Mouse (Mus musculus): ENCODE measurements around the gene Runx2.

Gene Runx2

GRCm38 (mm10) chr17:44814508-44815175 lies at the start of gene Runx2:
Runx2 (minus strand) TSS chr17:44814797.
- DNase-seq, result no peak

- DNase-seq, result no peak
Measured at GRCm38 (mm10) chr17:44863165-44863564, 48.6 kb upstream of the Runx2 start.

GRCm38 (mm10) chr17:44842184-44842583 lies 27.6 kb upstream of the Runx2 start:
- DNase-seq, result no peak

GRCm38 (mm10) chr17:44831201-44831600 lies 16.6 kb upstream of the Runx2 start:
- DNase-seq, result no peak

DNA sequence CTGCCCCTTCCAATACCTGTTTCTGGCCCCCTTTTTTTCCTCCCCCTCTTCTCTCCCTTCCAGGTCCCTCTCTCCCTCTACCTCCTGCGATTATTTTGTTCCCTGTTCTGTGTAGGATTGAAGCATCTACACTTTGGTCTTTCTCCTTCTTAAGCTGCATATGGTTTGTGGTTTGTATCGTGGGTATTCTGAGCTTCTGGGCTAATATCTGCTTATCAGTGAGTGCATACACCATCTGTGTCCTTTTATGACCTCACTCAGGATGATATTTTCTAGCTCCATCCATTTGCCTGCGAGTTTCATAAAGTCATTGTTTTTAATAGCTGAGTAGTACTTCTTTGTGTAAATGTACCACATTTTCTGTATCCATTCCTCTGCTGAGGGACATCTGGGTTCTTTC lies 15.0 kb upstream of the Runx2 start:
- DNase-seq, result no peak

- DNase-seq, result no peak
Measured at GRCm38 (mm10) chr17:44827964-44828363, 13.4 kb upstream of the Runx2 start.

DNA sequence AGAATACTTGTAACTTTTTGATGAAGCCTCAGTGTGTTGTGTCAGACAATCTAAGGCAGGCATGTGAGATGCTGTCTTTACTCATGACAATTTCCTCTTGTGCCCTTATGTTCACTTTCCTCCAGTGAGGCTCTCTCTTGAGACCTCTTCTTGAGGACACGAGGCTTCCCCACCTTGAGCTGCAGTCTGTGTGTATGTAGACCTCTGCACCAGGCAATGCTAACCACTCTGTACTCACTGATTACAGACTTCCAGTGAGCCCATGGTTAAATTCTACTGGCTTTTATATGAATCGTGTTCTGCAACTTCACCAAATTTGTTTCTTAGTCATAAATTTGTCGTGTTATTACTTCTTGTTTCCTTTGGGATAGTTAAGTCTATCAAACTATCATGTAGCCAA lies 12.5 kb upstream of the Runx2 start:
- no peak for DNase-seq

- DNase-seq, result no peak
Measured at GRCm38 (mm10) chr17:44821940-44822339, 7.3 kb upstream of the Runx2 start.

DNA sequence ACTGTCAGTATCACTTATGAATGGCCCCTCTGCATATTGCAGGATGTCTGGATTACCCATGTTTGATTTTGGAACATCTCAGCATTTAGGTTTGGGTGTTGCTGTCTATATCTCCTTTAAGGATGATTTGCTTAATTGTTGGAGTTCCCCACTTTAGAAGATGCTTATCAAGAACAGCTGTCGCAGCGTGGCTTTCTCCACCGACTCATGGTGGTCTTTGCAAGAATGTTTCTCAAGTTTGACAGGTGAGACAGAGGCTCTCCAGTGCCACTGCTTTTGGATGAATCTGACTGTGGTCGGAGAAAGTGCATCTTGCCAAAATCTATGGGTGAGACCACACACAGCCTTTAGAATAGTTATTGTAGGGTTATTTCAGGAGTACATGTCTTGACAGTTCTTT lies 5.2 kb upstream of the Runx2 start:
- no peak for DNase-seq

GRCm38 (mm10) chr17:44818825-44819224 lies 4.2 kb upstream of the Runx2 start:
- DNase-seq, result no peak

- DNase-seq, result no peak
Measured at GRCm38 (mm10) chr17:44807031-44807430, 7.6 kb downstream of the Runx2 start.

DNA sequence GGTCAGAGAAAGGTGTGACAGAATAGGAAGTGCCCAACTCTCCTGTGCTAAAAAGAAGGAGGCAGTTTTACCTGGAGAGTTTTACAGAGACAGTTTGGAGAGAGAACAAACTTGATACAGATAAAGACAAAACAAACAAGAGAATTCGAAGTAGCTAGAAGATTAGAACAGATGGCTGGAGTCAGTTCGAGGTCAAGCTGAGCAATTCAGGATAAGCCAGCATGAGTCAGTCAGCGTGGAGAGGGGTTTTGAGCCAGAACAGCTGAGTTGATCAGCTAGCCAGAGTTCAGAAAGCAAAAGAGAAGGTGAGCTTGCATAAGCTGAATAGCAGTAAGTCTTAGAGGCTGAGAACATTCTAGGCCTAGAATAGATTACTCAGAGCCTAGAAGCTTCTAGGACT lies 17.3 kb downstream of the Runx2 start:
- no peak for DNase-seq

- no peak for DNase-seq
Measured at GRCm38 (mm10) chr17:44792218-44792917, 22.2 kb downstream of the Runx2 start.

GRCm38 (mm10) chr17:44788982-44789747 lies 25.4 kb downstream of the Runx2 start:
- DNase-seq, result peak; percentile 39 to 43

GRCm38 (mm10) chr17:44783143-44783542 lies 31.5 kb downstream of the Runx2 start:
- DNase-seq, result no peak

GRCm38 (mm10) chr17:44782366-44782765 lies 32.2 kb downstream of the Runx2 start:
- no peak for DNase-seq

GRCm38 (mm10) chr17:44780353-44780752 lies 34.2 kb downstream of the Runx2 start:
- DNase-seq, result no peak

DNA sequence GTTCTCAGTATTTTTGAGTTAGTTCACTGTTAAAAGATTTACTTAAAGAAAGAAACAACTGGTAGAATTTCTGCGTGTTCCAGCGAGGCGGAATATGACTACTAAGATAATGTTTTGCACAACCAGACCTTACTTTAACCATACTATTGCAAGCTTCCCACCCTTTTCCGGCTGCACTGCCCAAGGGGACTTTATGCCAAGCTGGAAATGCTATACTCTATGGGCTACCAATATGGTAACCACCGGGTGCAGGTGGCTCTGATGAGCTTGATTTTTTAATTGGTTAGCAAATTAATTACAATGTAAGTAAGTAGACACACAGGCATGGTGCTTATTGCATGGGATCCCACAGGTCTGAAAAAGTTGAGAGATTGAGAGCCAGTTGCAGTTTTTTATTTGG lies 36.5 kb downstream of the Runx2 start:
- DNase-seq, result no peak

DNA sequence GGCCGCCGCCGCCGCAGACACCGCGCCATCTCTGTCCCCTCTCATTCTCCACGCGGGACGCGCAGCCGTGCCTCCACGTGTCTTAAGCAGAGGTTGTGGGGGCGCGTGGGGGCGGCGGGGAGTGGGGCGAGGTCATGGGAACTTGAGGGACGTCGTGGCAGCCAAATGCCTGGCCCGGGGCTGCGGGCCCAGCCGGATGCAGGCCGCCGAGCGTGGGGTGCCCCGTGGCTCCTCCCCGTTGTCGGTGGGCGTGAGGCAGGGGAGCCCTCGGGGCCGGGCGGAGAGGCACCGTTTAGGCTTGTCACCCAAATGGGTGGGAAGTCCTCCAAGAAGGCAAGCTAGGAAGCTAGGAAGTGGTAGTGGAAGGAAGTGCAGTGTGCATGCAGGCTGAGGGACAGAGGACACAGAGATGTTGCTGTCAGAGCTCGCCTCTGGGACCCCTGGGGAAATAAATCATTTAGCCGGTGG lies 37.2 kb downstream of the Runx2 start:
- DNase-seq, result peak; percentile 52 to 74

GRCm38 (mm10) chr17:44776738-44777270 lies 37.8 kb downstream of the Runx2 start, which contains the start of gene Supt3:
Supt3 (plus strand) TSS chr17:44777152.
- DNase-seq, result peak; percentile 96 to 99

DNA sequence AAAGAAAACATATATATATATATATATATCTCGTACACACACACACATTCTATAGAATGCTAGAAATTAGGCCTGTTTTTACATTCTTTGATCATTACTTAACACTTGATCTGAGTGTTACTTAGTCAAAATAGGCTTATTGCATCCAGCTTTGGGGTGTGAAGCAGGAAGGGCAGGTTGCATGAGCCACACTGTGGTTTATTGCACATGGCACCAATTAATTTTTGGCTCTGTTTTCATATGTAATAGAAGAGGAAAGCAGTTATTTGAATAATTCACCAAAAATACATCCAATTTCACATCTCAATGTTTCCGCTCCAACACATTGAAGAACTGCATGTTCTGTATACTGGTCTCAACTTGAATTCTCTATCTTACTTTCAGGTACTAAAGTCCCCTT lies 42.0 kb downstream of the Runx2 start:
- DNase-seq, result no peak

DNA sequence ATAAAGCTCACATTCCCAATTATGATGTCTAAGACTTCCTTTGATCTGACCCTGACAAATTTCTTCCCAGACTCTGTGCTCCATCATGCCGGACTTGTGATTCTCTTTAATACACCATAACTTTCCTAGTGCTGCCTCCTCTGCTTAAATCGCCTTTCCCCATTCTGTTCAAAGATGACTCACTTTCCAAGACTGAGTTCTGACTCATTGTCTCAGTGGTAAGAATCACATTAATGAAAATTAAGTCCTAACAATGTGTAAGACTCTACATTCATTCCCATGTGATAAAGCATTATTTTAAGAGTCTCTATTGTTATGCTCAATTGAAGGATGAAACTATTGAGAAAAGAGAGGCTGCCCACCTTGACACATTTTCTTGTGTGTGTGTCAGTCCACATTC lies 43.7 kb downstream of the Runx2 start:
- no peak for DNase-seq

- DNase-seq, result no peak
Measured at GRCm38 (mm10) chr17:44768522-44768921, 46.1 kb downstream of the Runx2 start.
